9 mouse cellular contexts compared by ENCODE assay signal in the genomic region with DNA sequence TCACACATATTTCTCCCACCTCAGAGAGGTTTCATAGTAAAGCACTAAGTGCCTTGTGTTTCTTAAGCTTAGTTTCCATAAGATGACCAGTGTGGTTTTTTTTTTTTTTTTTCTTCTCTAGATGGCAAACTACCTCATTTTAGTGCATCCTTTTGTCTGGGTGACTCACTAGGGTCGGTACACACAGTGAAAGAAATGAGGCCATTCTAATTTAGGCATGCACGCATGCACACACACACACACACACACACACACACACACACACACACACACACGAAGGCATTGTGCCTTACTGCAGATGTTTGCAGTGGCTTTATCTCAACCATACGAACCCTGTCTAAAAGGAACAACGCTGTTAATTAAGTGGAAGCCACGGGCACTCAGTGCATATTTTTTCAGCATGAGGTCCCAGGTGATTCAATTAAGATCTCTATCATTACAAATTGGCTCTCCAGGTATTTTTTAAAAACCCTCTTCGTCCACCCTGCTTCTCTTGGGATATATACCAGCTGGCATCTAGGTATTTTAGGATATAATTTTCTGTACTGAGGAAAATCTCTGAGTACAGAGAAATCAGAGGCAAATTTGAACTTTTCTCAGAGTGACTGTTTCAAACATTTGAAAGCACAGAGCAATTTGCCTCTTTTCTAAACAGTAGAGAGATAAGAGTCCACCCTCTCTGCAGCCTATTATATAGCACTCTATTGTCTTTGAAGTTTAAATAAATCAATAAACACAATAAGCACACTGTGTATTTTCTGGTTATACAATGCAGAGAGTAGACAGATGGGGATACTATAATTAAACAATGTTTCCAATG. TPM values are rescaled to one million over a fixed set of nuclear protein-coding genes. Genes with fewer than 3 reads are reported as not detected.
DNase-seq lines count a peak whose midpoint lies in the region; ATAC-seq and TF ChIP-seq lines count a peak whose summit lies in the region.
"Had no signal": no experiment of that assay in that cellular context is flagged by ENCODE, and none has a peak within 500 bp of the region (broad histone marks: within the 10 kb centered on the region; RNA-seq: fewer than 3 reads in every experiment).

No protein-coding gene starts in this region.

- ATAC-seq in lung, embryonic 14.5 days (ENCODE audit: insufficient read depth) = no peak; the same call in 1 of the 2 replicates
- no peak for ATAC-seq in forebrain, postnatal 0 days

- H3K4me1 ChIP-seq in lung, embryonic 14.5 days (ENCODE audit: insufficient read depth) = 0 out of 2 replicates have a peak, but pooled peaks cover 10% of the 10 kb centered on the region
- 0 out of 2 replicates have a peak, but pooled peaks cover 10% of the 10 kb centered on the region for H3K4me1 ChIP-seq in forebrain, postnatal 0 days (ENCODE audit: insufficient read depth)

- no peak overlapping the region for H3K4me3 ChIP-seq in lung, embryonic 14.5 days (ENCODE audit: low read depth, low read length)
- H3K4me3 ChIP-seq in forebrain, postnatal 0 days (ENCODE audit: low read depth, low read length) = no peak overlapping the region
- H3K4me3 ChIP-seq: neural tube, embryonic 12.5 days had no signal

- H3K27ac ChIP-seq in lung, embryonic 14.5 days (ENCODE audit: low read depth) = peak overlapping the region; percentile 68; the same call in 1 of the 2 replicates
- peak overlapping the region; percentile 30; the same call in 1 of the 2 replicates for H3K27ac ChIP-seq in forebrain, postnatal 0 days (ENCODE audit: low read depth, low read length)
- H3K27ac ChIP-seq: neural tube, embryonic 12.5 days had no signal

- no peaks in the 10 kb centered on the region for H3K27me3 ChIP-seq in lung, embryonic 14.5 days (ENCODE audit: insufficient read depth, low read length)
- H3K27me3 ChIP-seq in forebrain, postnatal 0 days (ENCODE audit: insufficient read depth, low read length) = no peaks in the 10 kb centered on the region
- H3K27me3 ChIP-seq: neural tube, embryonic 12.5 days had no signal

- 23% methylated on average over 7 of the region's 7 CpGs for WGBS in lung, embryonic 14.5 days
- 6% methylated on average over 7 of the region's 7 CpGs for WGBS in forebrain, postnatal 0 days

- no peaks in the 10 kb centered on the region for H3K36me3 ChIP-seq in lung, embryonic 14.5 days (ENCODE audit: insufficient read depth)
- H3K36me3 ChIP-seq in forebrain, postnatal 0 days (ENCODE audit: insufficient read depth) = no peaks in the 10 kb centered on the region
- H3K36me3 ChIP-seq: neural tube, embryonic 12.5 days had no signal

- no peak overlapping the region for H3K9ac ChIP-seq in lung, embryonic 14.5 days
- H3K9ac ChIP-seq in forebrain, postnatal 0 days = no peak overlapping the region
- H3K9ac ChIP-seq: neural tube, embryonic 12.5 days had no signal

- no peaks in the 10 kb centered on the region for H3K9me3 ChIP-seq in lung, embryonic 14.5 days (ENCODE audit: low read depth, low read length)
- no peaks in the 10 kb centered on the region for H3K9me3 ChIP-seq in forebrain, postnatal 0 days (ENCODE audit: low read length)
- H3K9me3 ChIP-seq: neural tube, embryonic 12.5 days had no signal

- TF ChIP-seq CTCF in lung, embryonic 14.5 days (IDR thresholded peaks at IDR 0.05; ENCODE audit: low read depth) = no peak
- no peak for TF ChIP-seq CTCF in forebrain, postnatal 0 days (IDR thresholded peaks at IDR 0.05; ENCODE audit: low read depth)

- DNase-seq in lung, embryonic 14.5 days = no peak
- DNase-seq in lung, postnatal 4 days = no peak
- DNase-seq in cerebellum, postnatal 25 days = peak; percentile 61 to 62
- DNase-seq in forebrain, postnatal 0 days = no peak
- DNase-seq in retina, postnatal 1 day = peak; percentile 91
- no peak for DNase-seq in layer of hippocampus, adult 9-10 months (ENCODE audit: low spot score)
- no peak for DNase-seq in layer of hippocampus, adult 11-12 months (ENCODE audit: low spot score)
- DNase-seq: liver had no signal

- peak overlapping the region; percentile 36 for H3K4me2 ChIP-seq in lung, embryonic 14.5 days
- no peak overlapping the region for H3K4me2 ChIP-seq in forebrain, postnatal 0 days (ENCODE audit: low read depth)
- H3K4me2 ChIP-seq: neural tube, embryonic 12.5 days had no signal

RNA-seq across cellular contexts. Expression of a gene that starts 44.4 kb away (rescaled TPM):
- polyA plus RNA-seq in lung, embryonic 14.5 days (2014; fragmentation: Nextera tagmentation; extraction: Ambion mirVana) = 29.9 and 32.4 TPM in 2 replicates
- total RNA-seq in forebrain, postnatal 0 days (2014; rRNA removed) = 28.0 and 31.6 TPM in 2 replicates
- 13.6 and 18.3 TPM in 2 replicates for polyA plus RNA-seq in forebrain, postnatal 0 days (2015; fragmentation: Nextera tagmentation; extraction: Ambion mirVana)

Comparison
In these comparisons a context has a peak if more than half of its experiments do, and no peak if none do; other contexts are left out.
1. DNase-seq: peak in cerebellum, postnatal 25 days (2 of 2) and retina, postnatal 1 day (single experiment); none in lung, embryonic 14.5 days (single experiment), lung, postnatal 4 days (0 of 2), forebrain, postnatal 0 days (single experiment), layer of hippocampus, adult 9-10 months (single experiment) and layer of hippocampus, adult 11-12 months (single experiment).